Mouse (Mus musculus) heart, embryonic 15.5 days (tissue): ENCODE results near the gene Trim44. TPM values are rescaled to one million over a fixed set of nuclear protein-coding genes. Genes with fewer than 3 reads are reported as not detected.

ENCODE experiments used
- ATAC-seq: fragments of 200-750 bp; cut with Nextera tagmentation; replicated peaks from 2 replicates; pipeline ENCODE4 v1.8.0; 2017; ENCODE audit warnings: low read depth, moderate TSS enrichment; ENCODE audit not compliant: insufficient number of reproducible peaks, insufficient read depth, low FRiP score
- H3K27ac ChIP-seq: fragments of 300-500 bp; sonication (generic); 2 replicates; pipeline ENCODE4 v1.5.1; 2015; ENCODE audit warnings: mild to moderate bottlenecking, inconsistent platforms
- H3K27me3 ChIP-seq: fragments of 300-500 bp; sonication (generic); 2 replicates; pipeline ENCODE4 v1.6.1; 2015; ENCODE audit warnings: inconsistent platforms
- H3K36me3 ChIP-seq: fragments of 300-500 bp; sonication (generic); 2 replicates; pipeline ENCODE4 v1.6.1; 2015; ENCODE audit warnings: mild to moderate bottlenecking, inconsistent platforms
- H3K4me1 ChIP-seq: fragments of 300-500 bp; sonication (generic); replicated peaks from 2 replicates; pipeline ENCODE4 v1.6.1; 2015; ENCODE audit warnings: inconsistent platforms
- H3K4me2 ChIP-seq: fragments of 300-500 bp; sonication (generic); 2 replicates; pipeline ENCODE4 v1.6.1; 2015; ENCODE audit warnings: inconsistent platforms, mild to moderate bottlenecking, moderate library complexity
- H3K4me3 ChIP-seq: fragments of 300-500 bp; sonication (generic); 2 replicates; pipeline ENCODE4 v1.5.1; 2015; ENCODE audit warnings: mild to moderate bottlenecking, inconsistent platforms
- H3K9ac ChIP-seq: fragments of 300-500 bp; sonication (generic); 2 replicates; pipeline ENCODE4 v1.6.1; 2015; ENCODE audit warnings: mild to moderate bottlenecking, inconsistent platforms
- H3K9me3 ChIP-seq: fragments of 300-500 bp; sonication (generic); replicated peaks from 2 replicates; pipeline ENCODE4 v1.6.1; 2016; ENCODE audit warnings: inconsistent platforms
- WGBS: fragments of 180-500 bp; shearing (Covaris S2); methylation state at CpG from one replicate; pipeline ENCODE4 v1.1.7; 2015; ENCODE audit warnings: mixed read lengths; 5-methylcytosine and 5-hydroxymethylcytosine counted together
- polyA plus RNA-seq: library from polyadenylated mRNA; unstranded; fragments of >200 nt; fragmentation: Nextera tagmentation; extraction: Ambion mirVana; gene quantifications from 2 replicates; pipeline ENCODE4 v1.2.1, GENCODE M21; 2015

Trim44 gene
- polyA plus RNA-seq, 1 experiment from 2014 or later, result 22.5 TPM

GRCm38 (mm10) chr2:102277946-102278345 lies 129.7 kb downstream of the Trim44 start:
- Histone ChIP-seq H3K4me2 (no peak overlapping the region), H3K27me3 (no peaks in the 10 kb centered on the region)
- WGBS, result 10% methylated on average over 1 of the region's 1 CpGs

GRCm38 (mm10) chr2:102273280-102273679 lies 134.3 kb downstream of the Trim44 start:
- Histone ChIP-seq H3K9ac (no peak overlapping the region), H3K4me1 (no peaks in the 10 kb centered on the region), H3K36me3 (no peaks in the 10 kb centered on the region), H3K27me3 (no peaks in the 10 kb centered on the region), H3K4me2 (no peak overlapping the region), H3K27ac (no peak overlapping the region), H3K9me3 (no peaks in the 10 kb centered on the region), H3K4me3 (no peak overlapping the region)
- ATAC-seq, result no peak
- WGBS, result 70% methylated on average over 7 of the region's 7 CpGs

More at GRCm38 (mm10) chr2:102277946-102278345, 129.7 kb downstream of the Trim44 start:
- H3K9ac ChIP-seq, result no peak overlapping the region
- H3K27ac ChIP-seq, result no peak overlapping the region
- no peaks in the 10 kb centered on the region for H3K4me1 ChIP-seq
- H3K9me3 ChIP-seq, result no peaks in the 10 kb centered on the region
- H3K36me3 ChIP-seq, result no peaks in the 10 kb centered on the region
- no peak overlapping the region for H3K4me3 ChIP-seq
- no peak for ATAC-seq

- Histone ChIP-seq H3K27me3 (no peaks in the 10 kb centered on the region), H3K27ac (no peak overlapping the region), H3K4me3 (no peak overlapping the region), H3K4me1 (no peaks in the 10 kb centered on the region), H3K36me3 (no peaks in the 10 kb centered on the region), H3K9me3 (no peaks in the 10 kb centered on the region), H3K9ac (no peak overlapping the region), H3K4me2 (no peak overlapping the region)
- WGBS, result 67% methylated on average over 13 of the region's 13 CpGs
- no peak for ATAC-seq
Observed at GRCm38 (mm10) chr2:102267582-102268339, 139.9 kb downstream of the Trim44 start.

GRCm38 (mm10) chr2:102266911-102267310 lies 140.7 kb downstream of the Trim44 start:
- no peaks in the 10 kb centered on the region for H3K9me3 ChIP-seq
- H3K9ac ChIP-seq, result no peak overlapping the region
- H3K4me2 ChIP-seq, result no peak overlapping the region
- H3K27me3 ChIP-seq, result no peaks in the 10 kb centered on the region
- no peak overlapping the region for H3K27ac ChIP-seq
- no peak overlapping the region for H3K4me3 ChIP-seq
- H3K4me1 ChIP-seq, result no peaks in the 10 kb centered on the region
- 82% methylated on average over 3 of the region's 3 CpGs for WGBS
- H3K36me3 ChIP-seq, result no peaks in the 10 kb centered on the region
- no peak for ATAC-seq

GRCm38 (mm10) chr2:102259139-102259538 lies 148.5 kb downstream of the Trim44 start:
- no peaks in the 10 kb centered on the region for H3K36me3 ChIP-seq
- H3K9me3 ChIP-seq, result no peaks in the 10 kb centered on the region
- H3K4me2 ChIP-seq, result peak overlapping the region; percentile 36
- no peak overlapping the region for H3K9ac ChIP-seq
- H3K27ac ChIP-seq, result no peak overlapping the region
- no peak overlapping the region for H3K4me3 ChIP-seq
- no peak for ATAC-seq
- H3K27me3 ChIP-seq, result peaks cover 29% of the 10 kb centered on the region
- 9% methylated on average over 13 of the region's 13 CpGs for WGBS
- peaks cover 16% of the 10 kb centered on the region for H3K4me1 ChIP-seq

- peaks cover 16% of the 10 kb centered on the region for H3K4me1 ChIP-seq
- 0 out of 2 replicates have a peak overlapping the region, but pooled peaks have one; percentile 6 for H3K4me2 ChIP-seq
- no peak for ATAC-seq
- peaks cover 29% of the 10 kb centered on the region for H3K27me3 ChIP-seq
- no peak overlapping the region for H3K27ac ChIP-seq
- H3K9ac ChIP-seq, result no peak overlapping the region
- no peaks in the 10 kb centered on the region for H3K36me3 ChIP-seq
- WGBS, result 24% methylated on average over 8 of the region's 8 CpGs
- H3K9me3 ChIP-seq, result no peaks in the 10 kb centered on the region
- no peak overlapping the region for H3K4me3 ChIP-seq
Observed at GRCm38 (mm10) chr2:102258682-102259081, 148.9 kb downstream of the Trim44 start.

GRCm38 (mm10) chr2:102257964-102258605 lies 149.5 kb downstream of the Trim44 start:
- Histone ChIP-seq H3K4me1 (peaks cover 16% of the 10 kb centered on the region), H3K9me3 (no peaks in the 10 kb centered on the region), H3K4me3 (peak overlapping the region; percentile 0; the same call in 1 of the 2 replicates), H3K4me2 (peak overlapping the region; percentile 6), H3K36me3 (no peaks in the 10 kb centered on the region), H3K9ac (no peak overlapping the region), H3K27ac (no peak overlapping the region), H3K27me3 (peaks cover 29% of the 10 kb centered on the region)
- ATAC-seq, result no peak
- 4% methylated on average over 12 of the region's 12 CpGs for WGBS

GRCm38 (mm10) chr2:102256591-102257335 lies 150.9 kb downstream of the Trim44 start:
- no peaks in the 10 kb centered on the region for H3K36me3 ChIP-seq
- H3K9me3 ChIP-seq, result no peaks in the 10 kb centered on the region
- peaks cover 29% of the 10 kb centered on the region for H3K27me3 ChIP-seq
- WGBS, result 77% methylated on average over 5 of the region's 5 CpGs
- no peak for ATAC-seq
- no peak overlapping the region for H3K4me3 ChIP-seq
- no peak overlapping the region for H3K4me2 ChIP-seq
- no peak overlapping the region for H3K27ac ChIP-seq
- H3K4me1 ChIP-seq, result peaks cover 16% of the 10 kb centered on the region
- no peak overlapping the region for H3K9ac ChIP-seq

GRCm38 (mm10) chr2:102256100-102256499 lies 151.5 kb downstream of the Trim44 start:
- Histone ChIP-seq H3K4me1 (peaks cover 16% of the 10 kb centered on the region), H3K9me3 (no peaks in the 10 kb centered on the region), H3K9ac (no peak overlapping the region), H3K27me3 (peaks cover 29% of the 10 kb centered on the region), H3K36me3 (no peaks in the 10 kb centered on the region), H3K4me3 (no peak overlapping the region), H3K4me2 (no peak overlapping the region), H3K27ac (no peak overlapping the region)
- 51% methylated on average over 3 of the region's 3 CpGs for WGBS
- no peak for ATAC-seq

- H3K4me3 ChIP-seq, result no peak overlapping the region
- H3K27me3 ChIP-seq, result peaks cover 15% of the 10 kb centered on the region; the same call in 1 of the 2 replicates
- H3K36me3 ChIP-seq, result no peaks in the 10 kb centered on the region
- H3K9me3 ChIP-seq, result no peaks in the 10 kb centered on the region
- H3K27ac ChIP-seq, result no peak overlapping the region
- peaks cover 5% of the 10 kb centered on the region for H3K4me1 ChIP-seq
- no peak overlapping the region for H3K4me2 ChIP-seq
- WGBS, result 79% methylated on average over 7 of the region's 7 CpGs
- no peak for ATAC-seq
- no peak overlapping the region for H3K9ac ChIP-seq
Observed at GRCm38 (mm10) chr2:102253204-102253603, 154.4 kb downstream of the Trim44 start.

- WGBS, result 25% methylated on average over 4 of the region's 4 CpGs
- peak; percentile 88 for ATAC-seq
Observed at GRCm38 (mm10) chr2:102252651-102253050, 155.0 kb downstream of the Trim44 start.

More at GRCm38 (mm10) chr2:102252651-102253050, 155.0 kb downstream of the Trim44 start:
- Histone ChIP-seq H3K36me3 (no peaks in the 10 kb centered on the region), H3K4me3 (no peak overlapping the region), H3K27me3 (peaks cover 13% of the 10 kb centered on the region; the same call in 1 of the 2 replicates), H3K27ac (no peak overlapping the region), H3K9me3 (no peaks in the 10 kb centered on the region), H3K9ac (no peak overlapping the region), H3K4me2 (no peak overlapping the region), H3K4me1 (no peaks in the 10 kb centered on the region; the same call in none of the 2 replicates)
